Mouse (Mus musculus): ENCODE measurements around the gene Prss28. TPM values are rescaled to one million over a fixed set of nuclear protein-coding genes. Genes with fewer than 3 reads are reported as not detected.

Prss28 gene
- polyA plus RNA-seq, 1 experiment from 2014 or later = not detected

DNA sequence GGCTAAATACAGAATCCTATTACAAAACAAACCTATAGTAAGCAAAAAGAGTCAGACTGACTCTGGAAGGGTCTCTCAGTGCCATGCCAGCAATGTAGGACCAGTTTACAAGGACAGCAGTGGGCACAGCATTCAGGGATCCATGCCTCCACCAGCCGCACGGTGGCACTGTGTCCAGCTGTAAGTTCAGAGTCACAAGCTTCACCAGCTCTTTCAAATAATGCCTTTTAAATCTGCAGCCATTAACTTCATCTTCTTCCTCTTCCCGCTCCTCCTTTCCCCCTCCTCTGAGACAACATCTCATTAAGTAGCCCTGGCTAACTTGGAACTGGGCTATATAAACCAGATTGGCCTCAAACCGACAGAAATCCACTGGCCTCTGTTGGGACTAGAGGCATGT is 19.6 kb upstream of the Prss28 start:
- WGBS = 26% methylated on average over 4 of the region's 4 CpGs
- no peak for ATAC-seq (replicated peaks; ENCODE audit: insufficient number of reproducible peaks, insufficient read depth, low FRiP score, low read depth)

DNA sequence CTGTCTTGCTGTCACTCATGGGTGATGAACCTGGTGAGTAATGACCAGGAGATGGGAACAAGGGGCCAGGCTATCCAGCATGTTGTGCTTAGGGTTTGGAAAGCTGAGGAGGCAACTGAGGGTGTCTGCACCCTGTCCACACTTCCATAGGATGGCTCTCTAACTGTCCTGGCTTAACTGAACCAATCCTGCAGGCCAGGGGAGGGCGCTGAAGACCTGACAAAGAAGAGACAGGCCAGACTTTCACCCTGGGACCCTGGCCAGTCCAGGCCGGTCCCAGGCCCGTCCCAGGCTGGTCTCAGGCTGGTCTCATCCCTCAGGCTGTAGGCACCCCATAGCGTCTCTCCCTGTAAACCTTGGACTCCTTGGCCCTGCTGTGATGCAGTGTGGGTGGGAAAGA is 18.0 kb upstream of the Prss28 start:
- Histone ChIP-seq H3K4me2 (no peak overlapping the region), H3K4me1 (replicated peaks) (no peaks in the 10 kb centered on the region), H3K27ac (no peak overlapping the region), H3K4me3 (no peak overlapping the region), H3K9ac (no peak overlapping the region), H3K36me3 (no peaks in the 10 kb centered on the region), H3K9me3 (replicated peaks) (no peaks in the 10 kb centered on the region), H3K27me3 (no peaks in the 10 kb centered on the region)
- 22% methylated on average over 4 of the region's 4 CpGs for WGBS
- no peak for ATAC-seq (replicated peaks; ENCODE audit: insufficient number of reproducible peaks, insufficient read depth, low FRiP score, low read depth)

More for the DNA sequence above, 19.6 kb upstream of the Prss28 start:
- Histone ChIP-seq H3K36me3 (no peaks in the 10 kb centered on the region), H3K27me3 (no peaks in the 10 kb centered on the region), H3K4me1 (replicated peaks) (0 out of 2 replicates have a peak, but pooled peaks cover 2% of the 10 kb centered on the region), H3K9ac (no peak overlapping the region), H3K9me3 (replicated peaks) (no peaks in the 10 kb centered on the region), H3K4me2 (no peak overlapping the region), H3K27ac (no peak overlapping the region), H3K4me3 (no peak overlapping the region)

DNA sequence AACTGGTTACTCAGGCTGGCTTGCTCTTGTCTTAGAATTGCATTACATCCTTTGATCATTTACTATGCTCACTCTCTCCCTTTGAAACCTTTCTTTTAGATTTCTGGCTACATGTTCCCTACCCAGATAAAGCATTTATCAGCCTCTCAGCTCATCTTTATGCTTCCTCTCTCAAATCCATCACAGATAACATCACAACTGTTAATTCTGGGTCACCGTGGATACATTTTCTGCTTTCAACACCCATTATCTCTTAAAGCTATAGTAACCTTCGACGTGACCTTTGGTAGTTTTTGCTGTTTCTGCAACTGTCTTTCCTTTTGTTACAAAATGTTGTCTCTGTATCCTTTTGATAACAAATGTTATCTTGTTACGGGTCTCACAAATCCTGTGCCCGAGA is 15.0 kb upstream of the Prss28 start:
- Histone ChIP-seq H3K4me2 (no peak overlapping the region), H3K4me1 (replicated peaks) (no peaks in the 10 kb centered on the region), H3K9me3 (replicated peaks) (no peaks in the 10 kb centered on the region), H3K27me3 (peaks cover 5% of the 10 kb centered on the region; the same call in 1 of the 2 replicates), H3K4me3 (no peak overlapping the region), H3K27ac (no peak overlapping the region), H3K9ac (no peak overlapping the region), H3K36me3 (no peaks in the 10 kb centered on the region)
- ATAC-seq (replicated peaks; ENCODE audit: insufficient number of reproducible peaks, insufficient read depth, low FRiP score, low read depth) = no peak
- 41% methylated on average over 5 of the region's 5 CpGs for WGBS

DNA sequence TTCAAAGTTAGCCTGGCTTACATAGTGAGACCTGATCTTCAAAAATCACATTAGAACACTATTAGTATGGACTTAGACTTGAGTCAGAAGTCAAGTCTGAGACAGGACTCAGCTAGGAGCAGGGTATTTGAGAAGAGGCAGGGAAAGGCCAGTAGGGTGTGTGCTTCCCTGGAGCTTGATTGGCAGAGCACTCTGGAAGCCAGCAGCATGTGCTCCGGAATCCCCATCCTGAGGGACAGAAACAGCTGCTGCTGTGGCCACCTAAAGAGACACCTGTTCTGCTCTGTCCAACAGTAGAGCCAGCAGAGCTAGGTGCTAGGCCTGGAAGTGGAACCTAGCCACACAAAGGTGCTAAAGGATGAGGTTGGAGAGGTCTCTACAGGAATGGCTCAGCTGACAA is 14.3 kb upstream of the Prss28 start:
- Histone ChIP-seq H3K4me2 (no peak overlapping the region), H3K36me3 (no peaks in the 10 kb centered on the region), H3K4me3 (no peak overlapping the region), H3K9me3 (replicated peaks) (no peaks in the 10 kb centered on the region), H3K4me1 (replicated peaks) (no peaks in the 10 kb centered on the region), H3K9ac (no peak overlapping the region), H3K27me3 (peaks cover 9% of the 10 kb centered on the region; the same call in 1 of the 2 replicates), H3K27ac (no peak overlapping the region)
- no peak for ATAC-seq (replicated peaks; ENCODE audit: insufficient number of reproducible peaks, insufficient read depth, low FRiP score, low read depth)
- WGBS = 52% methylated on average over 1 of the region's 1 CpGs

DNA sequence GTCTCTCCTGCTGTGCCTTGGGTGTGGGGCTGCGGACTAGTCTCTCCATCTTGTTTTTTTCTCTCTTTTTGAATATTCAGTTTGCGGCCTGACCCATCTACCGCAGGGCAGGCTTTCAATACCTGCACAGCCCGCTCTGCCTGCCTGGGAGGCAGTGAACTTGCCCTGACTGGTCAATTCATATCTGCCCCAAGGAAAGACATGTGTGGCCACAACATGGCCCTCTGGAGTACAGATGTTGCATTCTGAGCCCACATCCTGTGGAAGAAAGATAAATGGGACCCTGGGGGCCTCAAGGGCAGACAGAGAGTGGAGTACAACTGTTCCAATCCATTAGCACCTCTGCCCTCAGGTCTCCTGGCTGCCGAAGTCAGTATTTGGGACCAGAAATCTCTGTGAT is 10.4 kb upstream of the Prss28 start, which contains the start of gene Prss34:
Prss34 (plus strand) TSS at position 301 of the 400 bp plus-strand sequence.
- Histone ChIP-seq H3K27ac (no peak within 1 kb of the TSS), H3K4me1 (replicated peaks) (no peaks in the 10 kb centered on the region), H3K36me3 (no peaks in the 10 kb centered on the region), H3K9me3 (replicated peaks) (no peaks in the 10 kb centered on the region), H3K4me2 (no peak within 1 kb of the TSS), H3K27me3 (peaks cover 23% of the 10 kb centered on the region; the same call in 1 of the 2 replicates), H3K4me3 (no peak within 1 kb of the TSS), H3K9ac (no peak within 1 kb of the TSS)
- ATAC-seq (replicated peaks; ENCODE audit: insufficient number of reproducible peaks, insufficient read depth, low FRiP score, low read depth) = no peak
- WGBS = 72% methylated on average over 5 of the region's 5 CpGs

DNA sequence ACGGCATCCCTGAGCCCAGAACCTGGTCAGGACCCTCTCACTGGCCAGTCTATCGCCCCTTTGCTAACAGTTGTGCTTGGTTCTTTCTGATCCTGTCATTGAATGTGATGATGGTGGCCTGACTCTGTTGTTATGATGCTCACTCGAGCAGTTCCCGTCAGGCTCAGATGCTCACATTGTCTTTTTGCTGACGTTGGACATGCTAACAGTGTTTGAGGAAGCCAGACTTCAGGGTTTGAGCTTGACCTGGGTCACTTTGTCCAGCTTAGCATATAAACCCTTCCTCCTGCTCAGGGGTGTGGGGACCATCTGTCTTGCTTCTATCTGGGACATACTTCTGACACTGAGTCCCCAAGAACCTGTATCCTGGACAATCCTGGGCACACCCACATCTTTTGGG is 9.9 kb downstream of the Prss28 start, which contains the start of gene Prss29:
Prss29 (plus strand) TSS at position 301 of the 400 bp plus-strand sequence.
- no peak within 1 kb of the TSS for H3K4me3 ChIP-seq
- no peaks in the 10 kb centered on the region for H3K9me3 ChIP-seq (replicated peaks)
- no peak within 1 kb of the TSS for H3K9ac ChIP-seq
- WGBS = 67% methylated on average over 5 of the region's 5 CpGs
- H3K36me3 ChIP-seq = no peaks in the 10 kb centered on the region
- H3K4me2 ChIP-seq = no peak within 1 kb of the TSS
- no peaks in the 10 kb centered on the region for H3K4me1 ChIP-seq (replicated peaks)
- ATAC-seq (replicated peaks; ENCODE audit: insufficient number of reproducible peaks, insufficient read depth, low FRiP score, low read depth) = no peak
- no peak within 1 kb of the TSS for H3K27ac ChIP-seq
- H3K27me3 ChIP-seq = peaks cover 17% of the 10 kb centered on the region

DNA sequence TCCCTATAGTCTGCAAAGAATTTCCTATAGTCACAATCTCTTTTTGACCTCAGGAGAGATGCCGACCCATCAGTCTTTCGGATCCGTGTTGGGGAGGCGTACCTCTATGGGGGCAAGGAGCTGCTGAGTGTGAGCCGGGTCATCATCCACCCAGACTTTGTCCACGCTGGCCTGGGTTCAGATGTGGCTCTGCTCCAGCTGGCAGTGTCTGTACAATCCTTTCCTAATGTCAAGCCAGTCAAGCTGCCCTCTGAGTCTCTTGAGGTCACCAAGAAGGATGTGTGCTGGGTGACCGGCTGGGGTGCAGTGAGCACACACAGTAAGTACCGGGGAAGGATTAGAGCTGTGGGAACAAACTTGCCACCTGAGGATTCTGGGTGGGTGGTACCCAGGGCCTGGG is 12.4 kb downstream of the Prss28 start:
- Histone ChIP-seq H3K36me3 (no peaks in the 10 kb centered on the region), H3K4me3 (no peak overlapping the region), H3K9me3 (replicated peaks) (no peaks in the 10 kb centered on the region), H3K9ac (no peak overlapping the region), H3K27ac (no peak overlapping the region), H3K27me3 (peaks cover 17% of the 10 kb centered on the region), H3K4me1 (replicated peaks) (no peaks in the 10 kb centered on the region), H3K4me2 (no peak overlapping the region)
- 79% methylated on average over 8 of the region's 8 CpGs for WGBS
- no peak for ATAC-seq (replicated peaks; ENCODE audit: insufficient number of reproducible peaks, insufficient read depth, low FRiP score, low read depth)

DNA sequence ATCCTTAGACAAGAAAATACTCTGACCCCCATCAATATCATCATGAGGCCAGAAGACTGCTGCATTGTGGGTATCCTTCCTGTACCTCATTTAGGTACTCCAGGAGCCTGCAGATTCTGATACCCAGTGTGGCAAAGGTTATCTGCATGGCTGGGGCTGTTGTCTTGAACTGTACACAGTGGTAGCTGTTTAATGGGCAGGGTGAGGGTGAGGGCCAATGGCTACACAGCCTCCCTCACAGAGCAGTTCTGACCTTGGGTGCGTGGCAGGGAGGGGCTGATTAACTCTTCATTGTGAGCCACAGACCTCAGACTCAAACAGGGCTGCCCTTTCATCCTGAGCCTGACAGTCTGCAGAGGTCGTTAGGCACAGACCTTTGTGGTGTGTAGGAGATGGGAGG is 14.5 kb downstream of the Prss28 start:
- no peak for ATAC-seq (replicated peaks; ENCODE audit: insufficient number of reproducible peaks, insufficient read depth, low FRiP score, low read depth)
- Histone ChIP-seq H3K27ac (no peak overlapping the region), H3K36me3 (no peaks in the 10 kb centered on the region), H3K9me3 (replicated peaks) (no peaks in the 10 kb centered on the region), H3K4me1 (replicated peaks) (no peaks in the 10 kb centered on the region), H3K4me2 (no peak overlapping the region), H3K27me3 (peaks cover 16% of the 10 kb centered on the region), H3K9ac (no peak overlapping the region), H3K4me3 (no peak overlapping the region)
- WGBS = 18% methylated on average over 2 of the region's 2 CpGs

DNA sequence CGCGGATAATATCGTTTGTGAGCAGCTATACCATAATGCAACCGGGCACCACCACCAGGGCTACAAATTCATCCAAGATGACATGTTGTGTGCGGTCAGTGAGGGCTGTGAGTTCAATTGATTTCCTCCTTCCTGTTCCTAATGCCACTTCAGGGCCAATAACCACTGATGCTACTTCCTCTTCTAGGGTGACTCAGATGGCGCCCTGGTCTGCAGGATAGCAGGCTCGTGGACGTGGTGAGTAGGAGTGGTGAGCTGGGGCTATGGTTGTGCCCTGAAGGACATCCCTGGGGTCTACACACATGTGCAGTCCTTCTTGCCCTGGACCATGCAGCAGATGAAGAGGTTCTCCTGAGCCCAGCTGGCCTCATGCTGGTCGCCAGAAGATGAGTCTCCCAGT is 23.9 kb downstream of the Prss28 start:
- 65% methylated on average over 9 of the region's 9 CpGs for WGBS
- no peak overlapping the region for H3K27ac ChIP-seq
- no peak overlapping the region for H3K9ac ChIP-seq
- no peak for ATAC-seq (replicated peaks; ENCODE audit: insufficient number of reproducible peaks, insufficient read depth, low FRiP score, low read depth)
- no peak overlapping the region for H3K4me3 ChIP-seq
- H3K36me3 ChIP-seq = no peaks in the 10 kb centered on the region
- H3K4me1 ChIP-seq (replicated peaks) = no peaks in the 10 kb centered on the region
- H3K27me3 ChIP-seq = peaks cover 52% of the 10 kb centered on the region
- H3K9me3 ChIP-seq (replicated peaks) = no peaks in the 10 kb centered on the region
- H3K4me2 ChIP-seq = no peak overlapping the region

DNA sequence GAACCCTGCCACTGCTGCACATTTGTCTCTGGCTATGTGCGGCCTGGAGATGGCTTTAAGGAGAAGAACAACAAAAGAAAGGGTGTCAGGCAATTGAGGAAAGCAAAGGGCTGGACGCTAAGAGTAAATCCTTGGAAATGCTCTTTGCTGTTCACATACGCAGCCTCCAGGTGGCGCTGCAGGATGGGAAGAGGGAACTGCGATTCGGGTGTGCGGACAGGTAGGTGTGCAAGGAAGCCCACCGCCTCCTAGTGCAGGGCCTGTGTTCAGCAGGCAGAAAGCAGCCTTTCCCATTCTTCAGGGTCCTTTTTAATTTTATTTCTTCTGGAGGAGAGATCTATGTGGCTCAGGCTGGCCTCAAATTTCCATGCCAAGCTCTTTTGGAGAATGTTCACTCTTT is 25.5 kb downstream of the Prss28 start:
- 2% methylated on average over 8 of the region's 8 CpGs for WGBS
- no peak overlapping the region for H3K27ac ChIP-seq
- H3K27me3 ChIP-seq = peaks cover 49% of the 10 kb centered on the region
- no peaks in the 10 kb centered on the region for H3K9me3 ChIP-seq (replicated peaks)
- H3K9ac ChIP-seq = no peak overlapping the region
- no peaks in the 10 kb centered on the region for H3K4me1 ChIP-seq (replicated peaks)
- H3K36me3 ChIP-seq = no peaks in the 10 kb centered on the region
- no peak overlapping the region for H3K4me2 ChIP-seq
- no peak overlapping the region for H3K4me3 ChIP-seq
- no peak for ATAC-seq (replicated peaks; ENCODE audit: insufficient number of reproducible peaks, insufficient read depth, low FRiP score, low read depth)

DNA sequence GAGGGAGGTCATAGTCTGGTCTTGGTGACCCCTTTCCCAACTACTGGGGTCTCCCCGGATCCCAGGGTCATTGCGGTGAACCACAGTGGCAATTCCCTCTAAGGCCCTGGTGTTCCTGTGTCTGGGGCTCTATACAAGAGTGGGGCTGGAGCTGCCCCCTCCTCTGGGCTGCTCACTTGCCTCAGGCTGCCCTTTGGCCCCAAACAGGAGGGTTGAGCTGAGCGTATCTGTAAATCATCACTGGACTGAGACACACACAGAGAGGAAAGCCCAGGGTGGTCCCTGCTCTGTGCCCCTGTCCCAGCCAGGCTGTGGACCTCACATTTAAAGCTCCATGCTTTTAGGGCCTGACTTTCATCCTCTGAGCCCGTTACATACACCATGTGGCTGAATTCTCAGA is 29.8 kb downstream of the Prss28 start:
- no peak overlapping the region for H3K4me2 ChIP-seq
- H3K36me3 ChIP-seq = no peaks in the 10 kb centered on the region
- no peak overlapping the region for H3K4me3 ChIP-seq
- no peaks in the 10 kb centered on the region for H3K9me3 ChIP-seq (replicated peaks)
- no peaks in the 10 kb centered on the region for H3K4me1 ChIP-seq (replicated peaks)
- H3K27ac ChIP-seq = no peak overlapping the region
- 82% methylated on average over 4 of the region's 4 CpGs for WGBS
- ATAC-seq (replicated peaks; ENCODE audit: insufficient number of reproducible peaks, insufficient read depth, low FRiP score, low read depth) = no peak
- peaks cover 16% of the 10 kb centered on the region for H3K27me3 ChIP-seq
- no peak overlapping the region for H3K9ac ChIP-seq

DNA sequence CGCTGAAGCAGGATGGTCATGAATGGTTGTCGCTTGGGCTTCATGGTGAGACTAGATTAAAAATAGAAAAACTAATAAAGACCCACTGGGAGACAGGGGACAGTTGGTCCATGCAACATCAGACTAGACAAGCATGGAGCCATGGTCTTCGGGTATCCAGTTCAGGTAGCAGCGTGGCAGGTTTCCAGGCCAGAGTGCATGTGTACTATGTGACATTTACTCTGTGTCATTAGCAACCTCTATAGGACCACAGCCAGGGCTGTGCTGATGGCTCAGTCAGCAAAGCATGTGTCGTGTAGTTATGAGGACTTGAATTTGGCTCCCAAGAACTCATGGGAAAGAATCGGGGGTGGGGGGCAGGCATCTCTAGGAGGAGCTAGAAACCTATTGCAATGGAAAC is 31.6 kb downstream of the Prss28 start:
- Histone ChIP-seq H3K4me1 (replicated peaks) (no peaks in the 10 kb centered on the region), H3K27me3 (no peaks in the 10 kb centered on the region; the same call in 1 of the 2 replicates), H3K27ac (no peak overlapping the region), H3K4me2 (no peak overlapping the region), H3K9ac (no peak overlapping the region), H3K9me3 (replicated peaks) (no peaks in the 10 kb centered on the region), H3K4me3 (no peak overlapping the region), H3K36me3 (no peaks in the 10 kb centered on the region)
- 82% methylated on average over 6 of the region's 6 CpGs for WGBS
- no peak for ATAC-seq (replicated peaks; ENCODE audit: insufficient number of reproducible peaks, insufficient read depth, low FRiP score, low read depth)

All from heart, embryonic 15.5 days (tissue).